Mouse (Mus musculus) embryonic facial prominence, embryonic 13.5 days (tissue): Measurements from ENCODE around the gene Inava. TPM values are rescaled to one million over a fixed set of nuclear protein-coding genes. Genes with fewer than 3 reads are reported as not detected.

Experiments used
- ATAC-seq: fragments of 200-750 bp; cut with Nextera tagmentation; 2 replicates; pipeline ENCODE4 v1.8.0; 2017; ENCODE audit warnings: low read depth; ENCODE audit not compliant: insufficient number of reproducible peaks, insufficient read depth, low FRiP score, low TSS enrichment
- H3K27ac ChIP-seq: fragments of 300-500 bp; sonication (generic); 2 replicates; pipeline ENCODE4 v1.5.1; 2015; ENCODE audit warnings: moderate library complexity, mild to moderate bottlenecking, inconsistent platforms
- H3K27me3 ChIP-seq: fragments of 300-500 bp; sonication (generic); 2 replicates; pipeline ENCODE4 v1.6.1; 2015; ENCODE audit warnings: mild to moderate bottlenecking, inconsistent platforms
- H3K36me3 ChIP-seq: fragments of 300-500 bp; sonication (generic); 2 replicates; pipeline ENCODE4 v1.6.1; 2015; ENCODE audit warnings: mild to moderate bottlenecking, inconsistent platforms
- H3K4me1 ChIP-seq: fragments of 300-500 bp; sonication (generic); 2 replicates; pipeline ENCODE4 v1.6.1; 2015; ENCODE audit warnings: inconsistent platforms
- H3K4me2 ChIP-seq: fragments of 300-500 bp; sonication (generic); 2 replicates; pipeline ENCODE4 v1.6.1; 2015; ENCODE audit warnings: moderate library complexity, mild to moderate bottlenecking, inconsistent platforms
- H3K4me3 ChIP-seq: fragments of 300-500 bp; sonication (generic); 2 replicates; pipeline ENCODE4 v1.5.1; 2015; ENCODE audit warnings: mild to moderate bottlenecking, inconsistent platforms
- H3K9ac ChIP-seq: fragments of 300-500 bp; sonication (generic); 2 replicates; pipeline ENCODE4 v1.6.1; 2015; ENCODE audit warnings: mild to moderate bottlenecking, inconsistent platforms
- H3K9me3 ChIP-seq: fragments of 300-500 bp; sonication (generic); 2 replicates; pipeline ENCODE4 v1.6.1; 2016; ENCODE audit warnings: inconsistent platforms
- WGBS: fragments of 180-500 bp; shearing (Covaris S2); methylation state at CpG from one replicate; pipeline ENCODE4 v1.1.7; 2015; ENCODE audit warnings: mixed read lengths; 5-methylcytosine and 5-hydroxymethylcytosine counted together
- polyA plus RNA-seq: library from polyadenylated mRNA; unstranded; fragments of >200 nt; fragmentation: Nextera tagmentation; extraction: Ambion mirVana; gene quantifications from 2 replicates; pipeline ENCODE4 v1.2.1, GENCODE M21; 2015

Inava gene
- polyA plus RNA-seq, 1 experiment from 2014 or later: 22.7 TPM

- Histone ChIP-seq H3K4me3 (no peak overlapping the region), H3K9me3 (no peaks in the 10 kb centered on the region), H3K4me1 (no peaks in the 10 kb centered on the region), H3K27me3 (no peaks in the 10 kb centered on the region), H3K27ac (no peak overlapping the region), H3K9ac (no peak overlapping the region), H3K36me3 (no peaks in the 10 kb centered on the region; the same call in 1 of the 2 replicates), H3K4me2 (no peak overlapping the region)
- no peak for ATAC-seq
- 87% methylated on average over 5 of the region's 5 CpGs for WGBS
Observed at GRCm38 (mm10) chr1:136190033-136190432, 44.0 kb downstream of the Inava start.

- Histone ChIP-seq H3K9me3 (no peaks in the 10 kb centered on the region), H3K27me3 (no peaks in the 10 kb centered on the region), H3K4me1 (peaks cover 4% of the 10 kb centered on the region; the same call in 1 of the 2 replicates), H3K36me3 (peaks cover 8% of the 10 kb centered on the region; the same call in 1 of the 2 replicates), H3K4me3 (no peak overlapping the region), H3K4me2 (no peak overlapping the region), H3K9ac (no peak overlapping the region), H3K27ac (no peak overlapping the region)
- 77% methylated on average over 2 of the region's 2 CpGs for WGBS
- no peak for ATAC-seq
Observed at GRCm38 (mm10) chr1:136179511-136180001, 54.5 kb downstream of the Inava start.

GRCm38 (mm10) chr1:136178741-136179140, 55.3 kb downstream of the Inava start:
- H3K9ac ChIP-seq: no peak overlapping the region
- 60% methylated on average over 6 of the region's 6 CpGs for WGBS

GRCm38 (mm10) chr1:136177085-136177484, 57.0 kb downstream of the Inava start:
- H3K9ac ChIP-seq: no peak overlapping the region
- no peak overlapping the region for H3K4me2 ChIP-seq
- H3K27me3 ChIP-seq: no peaks in the 10 kb centered on the region
- peaks cover 16% of the 10 kb centered on the region for H3K4me1 ChIP-seq
- H3K4me3 ChIP-seq: no peak overlapping the region
- H3K27ac ChIP-seq: no peak overlapping the region
- H3K9me3 ChIP-seq: no peaks in the 10 kb centered on the region
- no peak for ATAC-seq
- peaks cover 25% of the 10 kb centered on the region for H3K36me3 ChIP-seq
- WGBS: 81% methylated on average over 2 of the region's 2 CpGs

More at GRCm38 (mm10) chr1:136178741-136179140, 55.3 kb downstream of the Inava start:
- Histone ChIP-seq H3K27me3 (no peaks in the 10 kb centered on the region), H3K9me3 (no peaks in the 10 kb centered on the region), H3K4me1 (peaks cover 12% of the 10 kb centered on the region), H3K4me3 (no peak overlapping the region), H3K36me3 (peaks cover 12% of the 10 kb centered on the region; the same call in 1 of the 2 replicates), H3K27ac (no peak overlapping the region), H3K4me2 (no peak overlapping the region)
- no peak for ATAC-seq

- Histone ChIP-seq H3K9me3 (no peaks in the 10 kb centered on the region), H3K4me1 (peaks cover 16% of the 10 kb centered on the region), H3K9ac (no peak overlapping the region), H3K27ac (no peak overlapping the region), H3K4me3 (no peak overlapping the region), H3K27me3 (no peaks in the 10 kb centered on the region), H3K36me3 (peaks cover 38% of the 10 kb centered on the region), H3K4me2 (no peak overlapping the region)
- 37% methylated on average over 6 of the region's 6 CpGs for WGBS
- ATAC-seq: no peak
Observed at GRCm38 (mm10) chr1:136175183-136175582, 58.9 kb downstream of the Inava start.

- ATAC-seq: no peak
- Histone ChIP-seq H3K27ac (no peak overlapping the region; the same call in 1 of the 2 replicates), H3K4me1 (peaks cover 16% of the 10 kb centered on the region), H3K9ac (peak overlapping the region; percentile 40; the same call in 1 of the 2 replicates), H3K4me2 (no peak overlapping the region), H3K36me3 (peaks cover 40% of the 10 kb centered on the region), H3K9me3 (no peaks in the 10 kb centered on the region), H3K4me3 (no peak overlapping the region), H3K27me3 (no peaks in the 10 kb centered on the region)
- 20% methylated on average over 13 of the region's 13 CpGs for WGBS
Observed at GRCm38 (mm10) chr1:136174101-136174606, 59.9 kb downstream of the Inava start.

GRCm38 (mm10) chr1:136172696-136173095, 61.4 kb downstream of the Inava start:
- H3K4me2 ChIP-seq: no peak overlapping the region
- H3K9me3 ChIP-seq: no peaks in the 10 kb centered on the region
- no peaks in the 10 kb centered on the region for H3K27me3 ChIP-seq
- H3K4me1 ChIP-seq: peaks cover 16% of the 10 kb centered on the region
- WGBS: 83% methylated on average over 12 of the region's 12 CpGs
- ATAC-seq: no peak
- H3K9ac ChIP-seq: no peak overlapping the region
- peaks cover 49% of the 10 kb centered on the region for H3K36me3 ChIP-seq
- no peak overlapping the region for H3K4me3 ChIP-seq
- no peak overlapping the region; the same call in 1 of the 2 replicates for H3K27ac ChIP-seq

GRCm38 (mm10) chr1:136170109-136170508, 64.0 kb downstream of the Inava start:
- Histone ChIP-seq H3K4me2 (peak overlapping the region; percentile 19; the same call in 1 of the 2 replicates), H3K27ac (no peak overlapping the region), H3K27me3 (no peaks in the 10 kb centered on the region), H3K4me1 (peaks cover 16% of the 10 kb centered on the region), H3K9ac (no peak overlapping the region), H3K4me3 (no peak overlapping the region), H3K9me3 (no peaks in the 10 kb centered on the region), H3K36me3 (peaks cover 51% of the 10 kb centered on the region)
- 9% methylated on average over 5 of the region's 5 CpGs for whole genome bisulfite sequencing
- ATAC-seq: peak; percentile 70; the same call in 1 of the 2 replicates

- Histone ChIP-seq H3K36me3 (peaks cover 58% of the 10 kb centered on the region), H3K27me3 (no peaks in the 10 kb centered on the region), H3K4me2 (no peak overlapping the region), H3K27ac (no peak overlapping the region), H3K4me1 (no peaks in the 10 kb centered on the region), H3K4me3 (no peak overlapping the region), H3K9me3 (no peaks in the 10 kb centered on the region), H3K9ac (no peak overlapping the region)
- WGBS: 66% methylated on average over 8 of the region's 8 CpGs
- ATAC-seq: no peak
Observed at GRCm38 (mm10) chr1:136167657-136168056, 66.4 kb downstream of the Inava start.

GRCm38 (mm10) chr1:136165436-136165835, 68.6 kb downstream of the Inava start:
- 63% methylated on average over 2 of the region's 2 CpGs for WGBS
- no peaks in the 10 kb centered on the region for H3K9me3 ChIP-seq
- H3K27ac ChIP-seq: no peak overlapping the region
- H3K36me3 ChIP-seq: peaks cover 54% of the 10 kb centered on the region
- no peak overlapping the region for H3K9ac ChIP-seq
- no peaks in the 10 kb centered on the region for H3K4me1 ChIP-seq
- no peak overlapping the region for H3K4me3 ChIP-seq
- no peak overlapping the region for H3K4me2 ChIP-seq
- H3K27me3 ChIP-seq: no peaks in the 10 kb centered on the region
- no peak for ATAC-seq
